Mouse (Mus musculus): ENCODE measurements around the gene Tex48. TPM values are rescaled to one million over a fixed set of nuclear protein-coding genes. Genes with fewer than 3 reads are reported as not detected.

Tex48 gene
- polyA plus RNA-seq, 1 experiment from 2014 or later = not detected

- H3K9ac ChIP-seq (ENCODE audit: low read length) = no peak overlapping the region
- WGBS = 92% methylated on average over 3 of the region's 3 CpGs
- H3K27ac ChIP-seq (replicated peaks; ENCODE audit: low read depth, low read length) = no peak overlapping the region
- no peak overlapping the region for H3K4me3 ChIP-seq (ENCODE audit: low read depth, low read length)
- no peaks in the 10 kb centered on the region for H3K36me3 ChIP-seq (ENCODE audit: control insufficient read depth, insufficient read depth, low read length)
- ATAC-seq (ENCODE audit: insufficient number of reproducible peaks, low FRiP score, low TSS enrichment, low read depth) = no peak
- no peaks in the 10 kb centered on the region for H3K9me3 ChIP-seq (ENCODE audit: control insufficient read depth, low read length)
- DNase-seq (ENCODE audit: low spot score) = no peak
- H3K27me3 ChIP-seq (ENCODE audit: control insufficient read depth, insufficient read depth, low read length) = no peaks in the 10 kb centered on the region
- no peak overlapping the region for H3K4me2 ChIP-seq (ENCODE audit: low read depth, severe bottlenecking)
- no peaks in the 10 kb centered on the region for H3K4me1 ChIP-seq (ENCODE audit: control insufficient read depth, insufficient read depth, low read length)
Observed at GRCm38 (mm10) chr4:63605545-63605944, 16.7 kb downstream of the Tex48 start.

GRCm38 (mm10) chr4:63604945-63605344 is 17.3 kb downstream of the Tex48 start, which contains the start of gene Gm11213:
Gm11213 (minus strand) TSS chr4:63605261.
- Histone ChIP-seq H3K4me1 (ENCODE audit: control insufficient read depth, insufficient read depth, low read length) (no peaks in the 10 kb centered on the region), H3K9me3 (ENCODE audit: control insufficient read depth, low read length) (no peaks in the 10 kb centered on the region), H3K4me3 (ENCODE audit: low read depth, low read length) (no peak within 1 kb of the TSS), H3K27me3 (ENCODE audit: control insufficient read depth, insufficient read depth, low read length) (no peaks in the 10 kb centered on the region), H3K4me2 (ENCODE audit: low read depth, severe bottlenecking) (no peak within 1 kb of the TSS), H3K9ac (ENCODE audit: low read length) (no peak within 1 kb of the TSS), H3K36me3 (ENCODE audit: control insufficient read depth, insufficient read depth, low read length) (no peaks in the 10 kb centered on the region), H3K27ac (replicated peaks; ENCODE audit: low read depth, low read length) (no peak within 1 kb of the TSS)
- ATAC-seq (ENCODE audit: insufficient number of reproducible peaks, low FRiP score, low TSS enrichment, low read depth) (no peak), DNase-seq (ENCODE audit: low spot score) (no peak)
- 79% methylated on average over 3 of the region's 3 CpGs for WGBS

- Histone ChIP-seq H3K9me3 (ENCODE audit: control insufficient read depth, low read length) (no peaks in the 10 kb centered on the region), H3K27ac (replicated peaks; ENCODE audit: low read depth, low read length) (no peak overlapping the region), H3K4me3 (ENCODE audit: low read depth, low read length) (no peak overlapping the region), H3K36me3 (ENCODE audit: control insufficient read depth, insufficient read depth, low read length) (no peaks in the 10 kb centered on the region), H3K4me1 (ENCODE audit: control insufficient read depth, insufficient read depth, low read length) (no peaks in the 10 kb centered on the region), H3K27me3 (ENCODE audit: control insufficient read depth, insufficient read depth, low read length) (no peaks in the 10 kb centered on the region), H3K4me2 (ENCODE audit: low read depth, severe bottlenecking) (no peak overlapping the region), H3K9ac (ENCODE audit: low read length) (no peak overlapping the region)
- no peak for ATAC-seq (ENCODE audit: insufficient number of reproducible peaks, low FRiP score, low TSS enrichment, low read depth)
- no peak for DNase-seq (ENCODE audit: low spot score)
Observed at GRCm38 (mm10) chr4:63601263-63601662, 21.0 kb downstream of the Tex48 start.

GRCm38 (mm10) chr4:63600786-63601185 is 21.4 kb downstream of the Tex48 start:
- no peaks in the 10 kb centered on the region for H3K36me3 ChIP-seq (ENCODE audit: control insufficient read depth, insufficient read depth, low read length)
- no peaks in the 10 kb centered on the region for H3K9me3 ChIP-seq (ENCODE audit: control insufficient read depth, low read length)
- WGBS = 85% methylated on average over 6 of the region's 6 CpGs
- no peak for ATAC-seq (ENCODE audit: insufficient number of reproducible peaks, low FRiP score, low TSS enrichment, low read depth)
- no peak overlapping the region for H3K4me2 ChIP-seq (ENCODE audit: low read depth, severe bottlenecking)
- no peak overlapping the region for H3K4me3 ChIP-seq (ENCODE audit: low read depth, low read length)
- H3K9ac ChIP-seq (ENCODE audit: low read length) = no peak overlapping the region
- no peak for DNase-seq (ENCODE audit: low spot score)
- H3K27me3 ChIP-seq (ENCODE audit: control insufficient read depth, insufficient read depth, low read length) = no peaks in the 10 kb centered on the region
- no peak overlapping the region for H3K27ac ChIP-seq (replicated peaks; ENCODE audit: low read depth, low read length)
- no peaks in the 10 kb centered on the region for H3K4me1 ChIP-seq (ENCODE audit: control insufficient read depth, insufficient read depth, low read length)

- H3K27ac ChIP-seq (replicated peaks; ENCODE audit: low read depth, low read length) = no peak overlapping the region
- no peaks in the 10 kb centered on the region for H3K9me3 ChIP-seq (ENCODE audit: control insufficient read depth, low read length)
- no peak overlapping the region for H3K4me3 ChIP-seq (ENCODE audit: low read depth, low read length)
- no peak overlapping the region for H3K4me2 ChIP-seq (ENCODE audit: low read depth, severe bottlenecking)
- no peaks in the 10 kb centered on the region for H3K36me3 ChIP-seq (ENCODE audit: control insufficient read depth, insufficient read depth, low read length)
- no peaks in the 10 kb centered on the region for H3K4me1 ChIP-seq (ENCODE audit: control insufficient read depth, insufficient read depth, low read length)
- WGBS = 97% methylated on average over 4 of the region's 4 CpGs
- no peaks in the 10 kb centered on the region for H3K27me3 ChIP-seq (ENCODE audit: control insufficient read depth, insufficient read depth, low read length)
- H3K9ac ChIP-seq (ENCODE audit: low read length) = no peak overlapping the region
- DNase-seq (ENCODE audit: low spot score) (no peak), ATAC-seq (ENCODE audit: insufficient number of reproducible peaks, low FRiP score, low TSS enrichment, low read depth) (no peak)
Observed at GRCm38 (mm10) chr4:63596010-63596409, 26.2 kb downstream of the Tex48 start.

GRCm38 (mm10) chr4:63595259-63595658 is 27.0 kb downstream of the Tex48 start:
- H3K36me3 ChIP-seq (ENCODE audit: control insufficient read depth, insufficient read depth, low read length) = no peaks in the 10 kb centered on the region
- H3K9me3 ChIP-seq (ENCODE audit: control insufficient read depth, low read length) = no peaks in the 10 kb centered on the region
- H3K4me2 ChIP-seq (ENCODE audit: low read depth, severe bottlenecking) = no peak overlapping the region
- no peak overlapping the region for H3K4me3 ChIP-seq (ENCODE audit: low read depth, low read length)
- WGBS = 79% methylated on average over 10 of the region's 10 CpGs
- no peaks in the 10 kb centered on the region for H3K4me1 ChIP-seq (ENCODE audit: control insufficient read depth, insufficient read depth, low read length)
- no peak overlapping the region for H3K27ac ChIP-seq (replicated peaks; ENCODE audit: low read depth, low read length)
- DNase-seq (ENCODE audit: low spot score) = no peak
- H3K27me3 ChIP-seq (ENCODE audit: control insufficient read depth, insufficient read depth, low read length) = no peaks in the 10 kb centered on the region
- no peak for ATAC-seq (ENCODE audit: insufficient number of reproducible peaks, low FRiP score, low TSS enrichment, low read depth)
- no peak overlapping the region for H3K9ac ChIP-seq (ENCODE audit: low read length)

GRCm38 (mm10) chr4:63594459-63595110 is 27.6 kb downstream of the Tex48 start:
- no peaks in the 10 kb centered on the region for H3K9me3 ChIP-seq (ENCODE audit: control insufficient read depth, low read length)
- H3K4me3 ChIP-seq (ENCODE audit: low read depth, low read length) = no peak overlapping the region
- WGBS = 78% methylated on average over 5 of the region's 5 CpGs
- ATAC-seq (ENCODE audit: insufficient number of reproducible peaks, low FRiP score, low TSS enrichment, low read depth) (no peak), DNase-seq (ENCODE audit: low spot score) (no peak)
- no peak overlapping the region for H3K4me2 ChIP-seq (ENCODE audit: low read depth, severe bottlenecking)
- no peak overlapping the region for H3K27ac ChIP-seq (replicated peaks; ENCODE audit: low read depth, low read length)
- no peaks in the 10 kb centered on the region for H3K4me1 ChIP-seq (ENCODE audit: control insufficient read depth, insufficient read depth, low read length)
- H3K27me3 ChIP-seq (ENCODE audit: control insufficient read depth, insufficient read depth, low read length) = no peaks in the 10 kb centered on the region
- no peak overlapping the region for H3K9ac ChIP-seq (ENCODE audit: low read length)
- H3K36me3 ChIP-seq (ENCODE audit: control insufficient read depth, insufficient read depth, low read length) = no peaks in the 10 kb centered on the region

GRCm38 (mm10) chr4:63590538-63590937 is 31.7 kb downstream of the Tex48 start:
- no peak overlapping the region for H3K9ac ChIP-seq (ENCODE audit: low read length)
- H3K4me2 ChIP-seq (ENCODE audit: low read depth, severe bottlenecking) = no peak overlapping the region
- no peaks in the 10 kb centered on the region for H3K9me3 ChIP-seq (ENCODE audit: control insufficient read depth, low read length)
- DNase-seq (ENCODE audit: low spot score) (no peak), ATAC-seq (ENCODE audit: insufficient number of reproducible peaks, low FRiP score, low TSS enrichment, low read depth) (no peak)
- H3K27ac ChIP-seq (replicated peaks; ENCODE audit: low read depth, low read length) = no peak overlapping the region
- WGBS = 89% methylated on average over 4 of the region's 4 CpGs
- no peaks in the 10 kb centered on the region for H3K27me3 ChIP-seq (ENCODE audit: control insufficient read depth, insufficient read depth, low read length)
- H3K4me3 ChIP-seq (ENCODE audit: low read depth, low read length) = no peak overlapping the region
- H3K36me3 ChIP-seq (ENCODE audit: control insufficient read depth, insufficient read depth, low read length) = no peaks in the 10 kb centered on the region; the same call in 1 of the 2 replicates
- H3K4me1 ChIP-seq (ENCODE audit: control insufficient read depth, insufficient read depth, low read length) = no peaks in the 10 kb centered on the region

- ATAC-seq (ENCODE audit: insufficient number of reproducible peaks, low FRiP score, low TSS enrichment, low read depth) = no peak
- 88% methylated on average over 7 of the region's 7 CpGs for WGBS
Observed at GRCm38 (mm10) chr4:63589987-63590386, 32.2 kb downstream of the Tex48 start.

More at GRCm38 (mm10) chr4:63589987-63590386, 32.2 kb downstream of the Tex48 start:
- no peak overlapping the region for H3K4me3 ChIP-seq (ENCODE audit: low read depth, low read length)
- H3K27me3 ChIP-seq (ENCODE audit: control insufficient read depth, insufficient read depth, low read length) = no peaks in the 10 kb centered on the region
- no peak for DNase-seq (ENCODE audit: low spot score)
- no peaks in the 10 kb centered on the region; the same call in 1 of the 2 replicates for H3K36me3 ChIP-seq (ENCODE audit: control insufficient read depth, insufficient read depth, low read length)
- no peaks in the 10 kb centered on the region for H3K4me1 ChIP-seq (ENCODE audit: control insufficient read depth, insufficient read depth, low read length)
- H3K27ac ChIP-seq (replicated peaks; ENCODE audit: low read depth, low read length) = no peak overlapping the region
- H3K9ac ChIP-seq (ENCODE audit: low read length) = no peak overlapping the region
- no peaks in the 10 kb centered on the region for H3K9me3 ChIP-seq (ENCODE audit: control insufficient read depth, low read length)
- no peak overlapping the region for H3K4me2 ChIP-seq (ENCODE audit: low read depth, severe bottlenecking)

Measured in limb, embryonic 11.5 days (tissue).